Mouse (Mus musculus): ENCODE measurements at regions not wholly inside any gene's neighbourhood (a gene's known extent, or its start where the extent isn't known, plus 50 kb on each side); places are given as distances from the start of the nearest gene placed in this dataset.
"Not testable (repeated sequence)": the region's sequence is repeated elsewhere in the genome, so short reads cannot be mapped to it uniquely, and the experiment has no call there.

DNA sequence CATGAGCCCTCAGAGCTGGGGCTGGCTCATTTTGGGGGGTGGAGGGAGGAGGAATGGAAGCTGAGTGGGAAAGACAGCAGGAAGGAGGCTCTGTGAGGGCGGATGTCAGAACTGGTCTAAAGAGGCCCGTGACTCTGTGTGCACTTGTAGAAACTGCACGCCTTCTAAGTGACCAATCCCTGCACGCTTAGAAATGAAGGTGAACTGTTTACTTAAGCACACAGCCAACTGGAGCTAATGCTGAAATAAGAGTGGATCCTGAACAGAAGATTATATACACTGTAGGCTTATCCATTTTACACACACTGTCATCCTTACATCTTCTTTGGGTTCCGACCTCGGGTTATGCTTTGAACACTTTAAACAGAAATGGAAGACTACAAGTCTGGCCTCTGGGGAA lies 412.8 kb upstream of the Jmjd1c start:
- ATAC-seq (ENCODE audit: insufficient number of reproducible peaks, low FRiP score, low TSS enrichment, low read depth) = no peak
- Histone ChIP-seq H3K27ac (replicated peaks; ENCODE audit: low read depth, low read length) (no peak overlapping the region), H3K4me1 (ENCODE audit: control insufficient read depth, insufficient read depth, low read length) (no peaks in the 10 kb centered on the region), H3K4me3 (ENCODE audit: low read depth, low read length) (no peak overlapping the region), H3K36me3 (ENCODE audit: control insufficient read depth, insufficient read depth, low read length) (no peaks in the 10 kb centered on the region), H3K27me3 (ENCODE audit: control insufficient read depth, insufficient read depth, low read length) (no peaks in the 10 kb centered on the region), H3K9me3 (ENCODE audit: control insufficient read depth, low read length) (no peaks in the 10 kb centered on the region), H3K9ac (ENCODE audit: low read length) (no peak overlapping the region), H3K4me2 (ENCODE audit: low read depth, severe bottlenecking) (no peak overlapping the region)
- no peak for DNase-seq (ENCODE audit: low spot score)
- 90% methylated on average over 6 of the region's 6 CpGs for WGBS

DNA sequence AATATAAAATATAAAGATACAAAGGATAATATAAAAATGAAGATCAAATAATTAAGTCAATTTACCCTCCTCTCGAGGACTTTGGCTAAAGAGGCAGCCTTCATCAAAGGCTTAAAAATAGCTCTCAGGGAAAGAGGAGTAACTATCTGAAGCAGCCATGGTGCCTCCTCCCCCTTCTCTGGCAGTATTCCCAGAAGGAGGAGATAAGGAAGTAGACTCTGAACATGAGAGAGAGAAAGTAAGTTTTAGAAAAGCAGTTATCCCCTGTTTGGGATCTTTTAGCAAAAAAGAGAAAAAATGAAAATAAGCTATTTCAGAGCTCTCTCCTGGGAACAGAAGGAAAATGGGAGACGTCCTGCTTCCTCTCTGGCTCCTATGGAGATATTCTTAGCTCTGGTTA lies 406.7 kb upstream of the Jmjd1c start:
- 77% methylated on average over 2 of the region's 2 CpGs for WGBS
- DNase-seq (ENCODE audit: low spot score); H3K4me2 ChIP-seq (ENCODE audit: low read depth, severe bottlenecking); H3K9ac ChIP-seq (ENCODE audit: low read length); ATAC-seq (ENCODE audit: insufficient number of reproducible peaks, low FRiP score, low TSS enrichment, low read depth); H3K4me3 ChIP-seq (ENCODE audit: low read depth, low read length); H3K9me3 ChIP-seq (ENCODE audit: control insufficient read depth, low read length); H3K27ac ChIP-seq (replicated peaks; ENCODE audit: low read depth, low read length); H3K27me3 ChIP-seq (ENCODE audit: control insufficient read depth, insufficient read depth, low read length); H3K4me1 ChIP-seq (ENCODE audit: control insufficient read depth, insufficient read depth, low read length); H3K36me3 ChIP-seq (ENCODE audit: control insufficient read depth, insufficient read depth, low read length): not testable (repeated sequence)

DNA sequence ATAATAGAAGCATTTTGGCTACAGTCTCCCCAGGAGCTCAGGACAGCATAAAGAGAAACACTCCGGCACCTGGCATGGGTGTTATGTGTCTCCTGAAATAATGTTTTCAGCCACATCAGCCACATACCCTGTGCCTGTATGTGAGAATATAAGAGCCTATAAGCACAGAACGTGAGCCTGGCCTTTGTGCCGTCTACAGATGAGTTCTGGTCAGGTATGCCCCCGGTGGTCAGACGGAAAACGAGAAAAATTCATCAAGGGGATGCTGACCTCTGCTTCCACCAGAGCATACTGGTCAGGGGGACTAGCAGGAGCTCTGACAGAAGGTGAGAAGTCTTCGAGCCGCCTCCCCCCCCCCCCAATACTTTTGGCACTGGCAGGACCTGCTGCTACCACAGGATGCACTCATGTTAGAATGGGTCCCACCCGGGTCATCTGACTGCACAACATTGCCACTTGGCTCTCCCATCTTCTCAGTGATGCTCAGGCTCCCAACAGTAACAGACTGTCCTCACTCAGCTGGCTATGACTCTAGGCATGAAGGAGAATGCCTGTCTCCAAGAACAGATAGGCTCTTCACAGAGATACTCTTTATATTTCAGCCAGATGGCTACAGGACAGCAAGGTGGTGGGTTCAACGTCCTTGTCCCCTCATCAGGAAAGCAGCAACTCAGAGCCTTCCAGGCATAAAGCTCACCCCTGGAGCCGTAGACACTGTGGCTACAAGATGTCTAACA lies 401.2 kb upstream of the Jmjd1c start:
- Histone ChIP-seq H3K9me3 (ENCODE audit: control insufficient read depth, low read length) (no peaks in the 10 kb centered on the region), H3K9ac (ENCODE audit: low read length) (no peak overlapping the region), H3K4me1 (ENCODE audit: control insufficient read depth, insufficient read depth, low read length) (no peaks in the 10 kb centered on the region), H3K27ac (replicated peaks; ENCODE audit: low read depth, low read length) (no peak overlapping the region), H3K4me3 (ENCODE audit: low read depth, low read length) (no peak overlapping the region), H3K27me3 (ENCODE audit: control insufficient read depth, insufficient read depth, low read length) (no peaks in the 10 kb centered on the region), H3K36me3 (ENCODE audit: control insufficient read depth, insufficient read depth, low read length) (no peaks in the 10 kb centered on the region), H3K4me2 (ENCODE audit: low read depth, severe bottlenecking) (no peak overlapping the region)
- no peak for DNase-seq (ENCODE audit: low spot score)
- no peak for ATAC-seq (ENCODE audit: insufficient number of reproducible peaks, low FRiP score, low TSS enrichment, low read depth)
- WGBS = 83% methylated on average over 11 of the region's 11 CpGs

DNA sequence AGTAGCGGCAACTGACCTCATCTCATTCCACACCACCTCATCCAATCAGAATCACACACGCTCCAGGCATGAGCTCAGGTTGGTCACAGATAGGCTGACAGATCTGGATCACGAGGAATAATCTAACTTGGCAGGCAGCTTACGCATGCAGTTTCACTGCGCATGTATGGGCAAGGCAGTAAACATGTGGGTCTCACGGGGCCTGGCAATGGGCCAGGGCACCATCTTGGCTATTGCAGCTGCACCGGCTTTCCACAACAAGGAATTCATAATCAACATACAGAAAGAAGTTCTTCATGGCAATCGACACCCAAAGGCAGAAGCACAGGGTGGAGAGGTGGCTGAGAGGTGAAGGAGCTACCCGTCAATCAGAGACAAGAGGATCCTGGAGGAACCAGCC lies 381.0 kb upstream of the Jmjd1c start:
- not testable (repeated sequence) for H3K9ac ChIP-seq (ENCODE audit: low read length); H3K9me3 ChIP-seq (ENCODE audit: control insufficient read depth, low read length); H3K36me3 ChIP-seq (ENCODE audit: control insufficient read depth, insufficient read depth, low read length); ATAC-seq (ENCODE audit: insufficient number of reproducible peaks, low FRiP score, low TSS enrichment, low read depth); DNase-seq (ENCODE audit: low spot score); H3K4me3 ChIP-seq (ENCODE audit: low read depth, low read length); H3K27ac ChIP-seq (replicated peaks; ENCODE audit: low read depth, low read length); H3K4me1 ChIP-seq (ENCODE audit: control insufficient read depth, insufficient read depth, low read length); H3K4me2 ChIP-seq (ENCODE audit: low read depth, severe bottlenecking); H3K27me3 ChIP-seq (ENCODE audit: control insufficient read depth, insufficient read depth, low read length)
- WGBS = 92% methylated on average over 9 of the region's 9 CpGs

- no peak for ATAC-seq (ENCODE audit: insufficient number of reproducible peaks, low FRiP score, low TSS enrichment, low read depth)
- no peak overlapping the region for H3K27ac ChIP-seq (replicated peaks; ENCODE audit: low read depth, low read length)
- WGBS = 77% methylated on average over 7 of the region's 7 CpGs
These were observed 378.0 kb upstream of the Jmjd1c start for GRCm38 (mm10) chr10:66717909-66718308.

DNA sequence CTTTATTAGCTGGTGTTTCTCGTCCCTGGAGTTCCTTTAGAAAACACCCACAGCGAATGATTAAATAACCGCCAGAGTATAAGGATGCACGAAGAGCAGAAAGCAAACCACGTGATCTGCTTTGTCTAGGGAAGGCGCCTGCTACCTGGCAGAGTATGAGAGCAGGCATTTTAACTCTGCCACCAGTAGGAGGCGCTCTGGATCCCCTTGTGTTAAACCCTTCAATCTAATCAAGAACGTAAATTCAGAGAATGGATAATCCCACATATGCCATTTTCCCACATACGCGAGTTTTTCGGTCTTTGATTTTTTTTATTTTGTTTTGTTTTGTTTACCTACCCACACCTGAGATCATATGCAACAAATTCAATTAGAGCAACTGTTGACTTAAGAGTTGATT lies 376.1 kb upstream of the Jmjd1c start:
- Histone ChIP-seq H3K4me2 (ENCODE audit: low read depth, severe bottlenecking) (no peak overlapping the region), H3K36me3 (ENCODE audit: control insufficient read depth, insufficient read depth, low read length) (no peaks in the 10 kb centered on the region), H3K4me1 (ENCODE audit: control insufficient read depth, insufficient read depth, low read length) (no peaks in the 10 kb centered on the region), H3K27me3 (ENCODE audit: control insufficient read depth, insufficient read depth, low read length) (no peaks in the 10 kb centered on the region), H3K27ac (replicated peaks; ENCODE audit: low read depth, low read length) (no peak overlapping the region), H3K9ac (ENCODE audit: low read length) (no peak overlapping the region), H3K9me3 (ENCODE audit: control insufficient read depth, low read length) (no peaks in the 10 kb centered on the region), H3K4me3 (ENCODE audit: low read depth, low read length) (no peak overlapping the region)
- DNase-seq (ENCODE audit: low spot score) = no peak
- 95% methylated on average over 11 of the region's 11 CpGs for WGBS
- ATAC-seq (ENCODE audit: insufficient number of reproducible peaks, low FRiP score, low TSS enrichment, low read depth) = no peak

More at GRCm38 (mm10) chr10:66717909-66718308, 378.0 kb upstream of the Jmjd1c start:
- Histone ChIP-seq H3K27me3 (ENCODE audit: control insufficient read depth, insufficient read depth, low read length) (no peaks in the 10 kb centered on the region), H3K4me1 (ENCODE audit: control insufficient read depth, insufficient read depth, low read length) (no peaks in the 10 kb centered on the region), H3K4me2 (ENCODE audit: low read depth, severe bottlenecking) (no peak overlapping the region), H3K9ac (ENCODE audit: low read length) (no peak overlapping the region), H3K9me3 (ENCODE audit: control insufficient read depth, low read length) (no peaks in the 10 kb centered on the region), H3K36me3 (ENCODE audit: control insufficient read depth, insufficient read depth, low read length) (no peaks in the 10 kb centered on the region), H3K4me3 (ENCODE audit: low read depth, low read length) (no peak overlapping the region)
- no peak for DNase-seq (ENCODE audit: low spot score)

- DNase-seq (ENCODE audit: low spot score) (no peak), ATAC-seq (ENCODE audit: insufficient number of reproducible peaks, low FRiP score, low TSS enrichment, low read depth) (no peak)
- Histone ChIP-seq H3K4me3 (ENCODE audit: low read depth, low read length) (no peak overlapping the region), H3K4me2 (ENCODE audit: low read depth, severe bottlenecking) (no peak overlapping the region), H3K27me3 (ENCODE audit: control insufficient read depth, insufficient read depth, low read length) (no peaks in the 10 kb centered on the region), H3K4me1 (ENCODE audit: control insufficient read depth, insufficient read depth, low read length) (no peaks in the 10 kb centered on the region), H3K36me3 (ENCODE audit: control insufficient read depth, insufficient read depth, low read length) (no peaks in the 10 kb centered on the region), H3K27ac (replicated peaks; ENCODE audit: low read depth, low read length) (no peak overlapping the region), H3K9me3 (ENCODE audit: control insufficient read depth, low read length) (no peaks in the 10 kb centered on the region), H3K9ac (ENCODE audit: low read length) (no peak overlapping the region)
- 89% methylated on average over 5 of the region's 5 CpGs for WGBS
These were observed 362.3 kb upstream of the Jmjd1c start for GRCm38 (mm10) chr10:66733631-66734030.

GRCm38 (mm10) chr10:66734853-66735252 lies 361.1 kb upstream of the Jmjd1c start:
- WGBS = 66% methylated on average over 5 of the region's 5 CpGs
- ATAC-seq (ENCODE audit: insufficient number of reproducible peaks, low FRiP score, low TSS enrichment, low read depth) = no peak
- Histone ChIP-seq H3K9ac (ENCODE audit: low read length) (no peak overlapping the region), H3K27me3 (ENCODE audit: control insufficient read depth, insufficient read depth, low read length) (no peaks in the 10 kb centered on the region), H3K36me3 (ENCODE audit: control insufficient read depth, insufficient read depth, low read length) (no peaks in the 10 kb centered on the region), H3K9me3 (ENCODE audit: control insufficient read depth, low read length) (no peaks in the 10 kb centered on the region), H3K4me1 (ENCODE audit: control insufficient read depth, insufficient read depth, low read length) (no peaks in the 10 kb centered on the region), H3K4me3 (ENCODE audit: low read depth, low read length) (no peak overlapping the region), H3K4me2 (ENCODE audit: low read depth, severe bottlenecking) (no peak overlapping the region), H3K27ac (replicated peaks; ENCODE audit: low read depth, low read length) (no peak overlapping the region)
- peak; percentile 30 for DNase-seq (ENCODE audit: low spot score)

DNA sequence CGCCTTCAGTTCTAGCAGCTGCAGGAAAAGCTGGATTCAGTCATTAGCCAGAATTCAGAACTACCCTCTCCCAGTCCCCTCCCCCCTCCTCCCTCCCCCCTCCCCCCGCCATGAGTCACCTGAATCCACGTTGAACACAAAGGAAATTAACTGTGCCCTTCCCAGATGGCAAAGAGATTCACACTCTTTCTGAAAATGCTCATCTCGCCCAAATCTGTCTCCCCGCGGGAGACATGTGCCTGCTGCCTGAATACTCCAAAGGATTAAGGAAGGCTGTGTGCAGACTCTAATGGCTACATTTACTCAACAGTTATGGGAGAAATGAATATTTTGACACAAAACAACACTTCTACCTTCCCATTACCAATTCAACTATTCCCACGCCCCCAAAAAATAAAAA lies 356.9 kb upstream of the Jmjd1c start:
- WGBS = 68% methylated on average over 7 of the region's 7 CpGs
- no peak overlapping the region for H3K4me2 ChIP-seq (ENCODE audit: low read depth, severe bottlenecking)
- H3K4me3 ChIP-seq (ENCODE audit: low read depth, low read length) = no peak overlapping the region
- no peaks in the 10 kb centered on the region for H3K27me3 ChIP-seq (ENCODE audit: control insufficient read depth, insufficient read depth, low read length)
- DNase-seq (ENCODE audit: low spot score) (no peak), ATAC-seq (ENCODE audit: insufficient number of reproducible peaks, low FRiP score, low TSS enrichment, low read depth) (no peak)
- H3K27ac ChIP-seq (replicated peaks; ENCODE audit: low read depth, low read length) = no peak overlapping the region
- H3K4me1 ChIP-seq (ENCODE audit: control insufficient read depth, insufficient read depth, low read length) = no peaks in the 10 kb centered on the region
- H3K9me3 ChIP-seq (ENCODE audit: control insufficient read depth, low read length) = no peaks in the 10 kb centered on the region
- no peaks in the 10 kb centered on the region for H3K36me3 ChIP-seq (ENCODE audit: control insufficient read depth, insufficient read depth, low read length)
- no peak overlapping the region for H3K9ac ChIP-seq (ENCODE audit: low read length)
